In genomic region chr15:6237726-6238125, GRCm38 (mm10) we compare ENCODE assay signal across 12 mouse cellular contexts.
DNase-seq lines count a peak whose midpoint lies in the region; ATAC-seq and TF ChIP-seq lines count a peak whose summit lies in the region.
"Had no signal": no experiment of that assay in that cellular context is flagged by ENCODE, and none has a peak within 500 bp of the region (broad histone marks: within the 10 kb centered on the region; RNA-seq: fewer than 3 reads in every experiment).

No protein-coding gene starts in this region.

- no peak overlapping the region for H3K9ac ChIP-seq in forebrain, embryonic 16.5 days (replicated peaks; ENCODE audit: low read depth, low read length)
- H3K9ac ChIP-seq in forebrain, embryonic 13.5 days, result no peak overlapping the region
- no peak overlapping the region for H3K9ac ChIP-seq in limb, embryonic 12.5 days (replicated peaks)
- H3K9ac ChIP-seq: forebrain, postnatal 0 days; hindbrain, embryonic 14.5 days had no signal

- H3K9me3 ChIP-seq in forebrain, embryonic 16.5 days (ENCODE audit: control insufficient read depth, low read length), result no peaks in the 10 kb centered on the region
- no peaks in the 10 kb centered on the region for H3K9me3 ChIP-seq in forebrain, embryonic 13.5 days (replicated peaks)
- H3K9me3 ChIP-seq in limb, embryonic 12.5 days, result no peaks in the 10 kb centered on the region
- no peaks in the 10 kb centered on the region for H3K9me3 ChIP-seq in limb, embryonic 10.5 days (replicated peaks)
- H3K9me3 ChIP-seq: midbrain, embryonic 10.5 days had no signal

- H3K4me1 ChIP-seq in forebrain, embryonic 16.5 days (replicated peaks; ENCODE audit: control insufficient read depth, insufficient read depth, low read length), result no peaks in the 10 kb centered on the region
- H3K4me1 ChIP-seq in forebrain, embryonic 13.5 days, result no peaks in the 10 kb centered on the region
- peaks cover 10% of the 10 kb centered on the region; the same call in 1 of the 2 replicates for H3K4me1 ChIP-seq in limb, embryonic 12.5 days (replicated peaks)
- H3K4me1 ChIP-seq in limb, embryonic 10.5 days, result peaks cover 7% of the 10 kb centered on the region; the same call in 1 of the 2 replicates
- H3K4me1 ChIP-seq: midbrain, embryonic 10.5 days had no signal

- no peak overlapping the region for H3K4me3 ChIP-seq in forebrain, embryonic 16.5 days (replicated peaks; ENCODE audit: low read length)
- H3K4me3 ChIP-seq in forebrain, embryonic 13.5 days, result no peak overlapping the region
- no peak overlapping the region for H3K4me3 ChIP-seq in limb, embryonic 12.5 days (replicated peaks)
- H3K4me3 ChIP-seq in limb, embryonic 10.5 days, result no peak overlapping the region
- H3K4me3 ChIP-seq in myocyte, result no peak overlapping the region
- H3K4me3 ChIP-seq: midbrain, embryonic 10.5 days had no signal

- H3K4me2 ChIP-seq in forebrain, embryonic 16.5 days (ENCODE audit: low read length), result no peak overlapping the region
- H3K4me2 ChIP-seq in forebrain, embryonic 13.5 days, result no peak overlapping the region
- H3K4me2 ChIP-seq in limb, embryonic 12.5 days, result no peak overlapping the region
- peak overlapping the region; percentile 76 for H3K4me2 ChIP-seq in myocyte (ENCODE audit: low read depth)
- H3K4me2 ChIP-seq: hindbrain, embryonic 14.5 days; liver, embryonic 11.5 days had no signal

- H3K27me3 ChIP-seq in forebrain, embryonic 16.5 days (replicated peaks; ENCODE audit: control insufficient read depth, insufficient read depth, low read length), result no peaks in the 10 kb centered on the region
- H3K27me3 ChIP-seq in forebrain, embryonic 13.5 days, result no peaks in the 10 kb centered on the region
- H3K27me3 ChIP-seq in limb, embryonic 12.5 days, result no peaks in the 10 kb centered on the region
- H3K27me3 ChIP-seq in limb, embryonic 10.5 days (ENCODE audit: low read depth, poor library complexity, severe bottlenecking), result no peaks in the 10 kb centered on the region
- no peaks in the 10 kb centered on the region for H3K27me3 ChIP-seq in myocyte (ENCODE audit: control insufficient read depth, insufficient read depth, insufficient read length)

- no peak overlapping the region for H3ac ChIP-seq in myocyte (ENCODE audit: control insufficient read depth, insufficient read length)

- H3K79me2 ChIP-seq in myocyte (ENCODE audit: control insufficient read depth, insufficient read depth), result no peaks in the 10 kb centered on the region

- H3K36me3 ChIP-seq in forebrain, embryonic 16.5 days (ENCODE audit: control insufficient read depth, insufficient read depth), result no peaks in the 10 kb centered on the region
- H3K36me3 ChIP-seq in forebrain, embryonic 13.5 days (ENCODE audit: poor library complexity, severe bottlenecking), result no peaks in the 10 kb centered on the region
- no peaks in the 10 kb centered on the region for H3K36me3 ChIP-seq in limb, embryonic 12.5 days
- H3K36me3 ChIP-seq in limb, embryonic 10.5 days, result no peaks in the 10 kb centered on the region
- no peaks in the 10 kb centered on the region for H3K36me3 ChIP-seq in myocyte (ENCODE audit: control insufficient read depth, insufficient read depth)
- H3K36me3 ChIP-seq: midbrain, embryonic 10.5 days had no signal

- no peak overlapping the region for H3K27ac ChIP-seq in forebrain, embryonic 16.5 days (ENCODE audit: low read length)
- no peak overlapping the region for H3K27ac ChIP-seq in forebrain, embryonic 13.5 days
- H3K27ac ChIP-seq in limb, embryonic 12.5 days, result peak overlapping the region; percentile 19; the same call in 1 of the 2 replicates
- no peak overlapping the region for H3K27ac ChIP-seq in limb, embryonic 10.5 days
- H3K27ac ChIP-seq: hindbrain, embryonic 14.5 days; midbrain, embryonic 10.5 days had no signal

- no peak for TF ChIP-seq POLR2A in myocyte (IDR thresholded peaks at IDR 0.05; ENCODE audit: insufficient read length, low read depth)

- 62% methylated on average over 8 of the region's 8 CpGs for WGBS in forebrain, embryonic 16.5 days
- 70% methylated on average over 8 of the region's 8 CpGs for WGBS in forebrain, embryonic 13.5 days
- WGBS in limb, embryonic 12.5 days, result 63% methylated on average over 8 of the region's 8 CpGs
- WGBS in limb, embryonic 10.5 days, result 78% methylated on average over 8 of the region's 8 CpGs

- ATAC-seq in forebrain, embryonic 16.5 days, result 0 out of 2 replicates have a peak, but pooled peaks have one; percentile 28
- ATAC-seq in forebrain, embryonic 13.5 days, result no peak
- ATAC-seq in limb, embryonic 12.5 days (ENCODE audit: insufficient number of reproducible peaks, insufficient read depth, low FRiP score, low TSS enrichment, low read depth), result 0 out of 2 replicates have a peak, but pooled peaks have one; percentile 5
- peak; percentile 73 for ATAC-seq in common myeloid progenitor, adult 5-6 weeks (replicated peaks; ENCODE audit: low read depth, poor library complexity, severe bottlenecking)

- DNase-seq in limb, embryonic 10.5 days (ENCODE audit: low spot score), result no peak
- no peak for DNase-seq in embryo, embryonic 10.5 days (ENCODE audit: low spot score)
- DNase-seq in right cerebral cortex, postnatal 14 days, result no peak

TF ChIP-seq in myocyte, 11 proteins besides CTCF, POLR2A, EP300 and RAD21:
- TF ChIP-seq CEBPB (IDR thresholded peaks at IDR 0.05; ENCODE audit: insufficient read depth, poor library complexity, severe bottlenecking) (peak; percentile 94), SRF (IDR thresholded peaks at IDR 0.05; ENCODE audit: control insufficient read depth, insufficient read length, low read depth) (no peak)
